Mouse (Mus musculus): ENCODE data around the gene Gm9970. TPM values are rescaled to one million over a fixed set of nuclear protein-coding genes. Genes with fewer than 3 reads are reported as not detected.
"Not testable (repeated sequence)": the region's sequence is repeated elsewhere in the genome, so short reads cannot be mapped to it uniquely, and the experiment has no call there.

Gm9970 gene
- polyA plus RNA-seq, 2 experiments: not detected

DNA sequence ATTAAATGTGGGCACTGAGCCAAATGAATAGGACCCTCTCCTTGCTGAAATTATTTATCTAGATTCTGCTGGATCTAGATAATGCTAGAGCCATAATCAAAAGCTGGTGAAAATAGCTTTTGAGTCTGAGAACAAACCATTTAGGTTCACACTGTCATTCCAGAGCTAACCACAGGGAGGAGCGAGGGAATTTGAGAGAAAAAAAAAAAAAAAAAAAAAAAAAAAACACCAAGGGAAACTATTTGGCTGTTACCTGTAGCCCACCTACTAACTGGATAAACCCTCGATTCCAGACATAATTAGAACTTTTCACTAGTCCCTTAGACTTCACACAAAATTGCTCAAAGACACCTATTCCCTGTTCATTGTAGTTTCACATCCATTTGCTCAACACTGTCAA lies 22.0 kb downstream of the Gm9970 start:
- Histone ChIP-seq H3K4me1 (ENCODE audit: control insufficient read depth, insufficient read depth, low read length) (peaks cover 8% of the 10 kb centered on the region; the same call in 1 of the 2 replicates), H3K36me3 (ENCODE audit: control insufficient read depth, insufficient read depth, low read length) (0 out of 2 replicates have a peak, but pooled peaks cover 2% of the 10 kb centered on the region), H3K27me3 (ENCODE audit: control insufficient read depth, insufficient read depth, low read length) (no peaks in the 10 kb centered on the region), H3K9me3 (ENCODE audit: control insufficient read depth, low read length) (no peaks in the 10 kb centered on the region), H3K4me3 (replicated peaks; ENCODE audit: low read length) (peak overlapping the region; percentile 96), H3K4me2 (replicated peaks; ENCODE audit: low read depth, low read length, severe bottlenecking) (peak overlapping the region; percentile 79), H3K27ac (replicated peaks; ENCODE audit: low read depth, low read length) (no peak overlapping the region), H3K9ac (ENCODE audit: low read depth, low read length, severe bottlenecking) (no peak overlapping the region)
- WGBS: 2% methylated on average over 2 of the region's 2 CpGs
- DNase-seq (ENCODE audit: low spot score) (peak; percentile 20), ATAC-seq (ENCODE audit: low FRiP score, low read depth) (no peak)
- no peak for TF ChIP-seq POLR2A (IDR thresholded peaks at IDR 0.05; ENCODE audit: borderline replicate concordance, extremely low read depth, insufficient read depth, insufficient read length)

DNA sequence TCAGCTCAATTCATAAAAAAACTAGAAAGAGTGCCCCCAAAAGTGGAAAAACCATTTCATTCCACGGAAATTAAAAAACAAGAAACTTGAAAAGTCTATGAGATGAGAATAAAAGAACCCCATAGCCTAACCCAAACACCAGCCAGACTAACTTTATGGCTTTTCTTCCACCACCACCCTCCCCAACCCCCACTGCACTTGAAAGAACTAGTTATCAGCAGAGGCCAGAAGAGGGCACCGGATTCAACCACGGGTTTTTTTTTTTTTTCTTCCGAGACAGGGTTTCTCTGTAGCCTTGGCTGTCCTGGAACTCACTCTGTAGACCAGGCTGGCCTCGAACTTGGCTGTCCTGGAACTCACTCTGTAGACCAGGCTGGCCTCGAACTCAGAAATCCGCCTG lies 22.7 kb downstream of the Gm9970 start:
- no peak for ATAC-seq (ENCODE audit: low FRiP score, low read depth)

DNA sequence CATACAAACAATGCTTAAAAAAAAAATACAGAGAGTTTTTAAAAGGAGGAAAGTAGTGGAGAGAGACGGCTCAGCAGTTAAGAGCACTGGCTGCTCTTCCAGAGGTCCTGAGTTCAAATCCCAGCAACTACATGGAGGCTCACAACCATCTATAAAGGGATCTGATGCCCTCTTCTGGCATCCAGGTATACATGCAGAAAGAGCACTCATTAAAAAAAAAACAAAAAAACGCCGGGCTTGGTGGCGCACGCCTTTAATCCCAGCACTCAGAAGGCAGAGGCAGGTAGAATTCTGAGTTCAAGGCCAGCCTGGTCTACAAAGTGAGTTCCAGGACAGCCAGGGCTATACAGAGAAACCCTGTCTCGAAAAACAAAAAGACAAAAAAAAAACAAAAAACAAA lies 24.5 kb downstream of the Gm9970 start:
- DNase-seq (ENCODE audit: low spot score); H3K36me3 ChIP-seq (ENCODE audit: control insufficient read depth, insufficient read depth, low read length); H3K27ac ChIP-seq (replicated peaks; ENCODE audit: low read depth, low read length); H3K9me3 ChIP-seq (ENCODE audit: control insufficient read depth, low read length); ATAC-seq (ENCODE audit: low FRiP score, low read depth); H3K4me1 ChIP-seq (ENCODE audit: control insufficient read depth, insufficient read depth, low read length); H3K4me2 ChIP-seq (replicated peaks; ENCODE audit: low read depth, low read length, severe bottlenecking); H3K27me3 ChIP-seq (ENCODE audit: control insufficient read depth, insufficient read depth, low read length); H3K4me3 ChIP-seq (replicated peaks; ENCODE audit: low read length); H3K9ac ChIP-seq (ENCODE audit: low read depth, low read length, severe bottlenecking): not testable (repeated sequence)
- WGBS: 86% methylated on average over 6 of the region's 6 CpGs

More for the DNA sequence above, 22.7 kb downstream of the Gm9970 start:
- 67% methylated on average over 7 of the region's 7 CpGs for whole genome bisulfite sequencing
- no peak for TF ChIP-seq POLR2A (IDR thresholded peaks at IDR 0.05; ENCODE audit: borderline replicate concordance, extremely low read depth, insufficient read depth, insufficient read length)
- H3K27ac ChIP-seq (replicated peaks; ENCODE audit: low read depth, low read length): no peak overlapping the region
- H3K27me3 ChIP-seq (ENCODE audit: control insufficient read depth, insufficient read depth, low read length): no peaks in the 10 kb centered on the region
- H3K4me2 ChIP-seq (replicated peaks; ENCODE audit: low read depth, low read length, severe bottlenecking): no peak overlapping the region
- no peaks in the 10 kb centered on the region for H3K9me3 ChIP-seq (ENCODE audit: control insufficient read depth, low read length)
- DNase-seq (ENCODE audit: low spot score): no peak
- peaks cover 8% of the 10 kb centered on the region; the same call in 1 of the 2 replicates for H3K4me1 ChIP-seq (ENCODE audit: control insufficient read depth, insufficient read depth, low read length)
- no peak overlapping the region for H3K9ac ChIP-seq (ENCODE audit: low read depth, low read length, severe bottlenecking)
- no peak overlapping the region for H3K4me3 ChIP-seq (replicated peaks; ENCODE audit: low read length)
- H3K36me3 ChIP-seq (ENCODE audit: control insufficient read depth, insufficient read depth, low read length): 0 out of 2 replicates have a peak, but pooled peaks cover 2% of the 10 kb centered on the region

DNA sequence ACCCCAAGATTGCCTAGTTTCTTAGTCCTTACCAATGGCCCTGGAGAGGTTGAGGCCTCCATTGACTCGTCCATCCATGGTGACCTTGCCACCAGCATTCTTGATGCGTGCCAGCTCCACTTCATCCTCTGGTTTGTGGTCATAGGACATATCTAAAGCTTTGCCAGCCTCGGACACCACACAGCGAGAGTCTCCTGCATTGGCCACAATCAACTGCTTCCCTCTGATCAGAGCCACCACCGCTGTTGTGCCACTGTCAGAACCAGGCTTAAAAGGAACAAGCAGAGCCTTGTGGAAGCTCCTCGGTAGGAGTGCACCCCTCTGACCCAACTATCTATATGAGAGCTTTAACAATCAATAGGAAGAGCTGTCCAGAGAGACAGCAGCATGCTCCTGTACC lies 36.6 kb downstream of the Gm9970 start:
- Histone ChIP-seq H3K4me2 (replicated peaks; ENCODE audit: low read depth, low read length, severe bottlenecking) (no peak overlapping the region), H3K36me3 (ENCODE audit: control insufficient read depth, insufficient read depth, low read length) (peaks cover 69% of the 10 kb centered on the region), H3K4me3 (replicated peaks; ENCODE audit: low read length) (no peak overlapping the region), H3K9me3 (ENCODE audit: control insufficient read depth, low read length) (peaks cover 4% of the 10 kb centered on the region), H3K27me3 (ENCODE audit: control insufficient read depth, insufficient read depth, low read length) (no peaks in the 10 kb centered on the region), H3K4me1 (ENCODE audit: control insufficient read depth, insufficient read depth, low read length) (peaks cover 9% of the 10 kb centered on the region), H3K27ac (replicated peaks; ENCODE audit: low read depth, low read length) (no peak overlapping the region), H3K9ac (ENCODE audit: low read depth, low read length, severe bottlenecking) (no peak overlapping the region)
- DNase-seq (ENCODE audit: low spot score) (no peak), ATAC-seq (ENCODE audit: low FRiP score, low read depth) (no peak)
- 90% methylated on average over 6 of the region's 6 CpGs for WGBS
- TF ChIP-seq POLR2A (IDR thresholded peaks at IDR 0.05; ENCODE audit: borderline replicate concordance, extremely low read depth, insufficient read depth, insufficient read length): no peak

DNA sequence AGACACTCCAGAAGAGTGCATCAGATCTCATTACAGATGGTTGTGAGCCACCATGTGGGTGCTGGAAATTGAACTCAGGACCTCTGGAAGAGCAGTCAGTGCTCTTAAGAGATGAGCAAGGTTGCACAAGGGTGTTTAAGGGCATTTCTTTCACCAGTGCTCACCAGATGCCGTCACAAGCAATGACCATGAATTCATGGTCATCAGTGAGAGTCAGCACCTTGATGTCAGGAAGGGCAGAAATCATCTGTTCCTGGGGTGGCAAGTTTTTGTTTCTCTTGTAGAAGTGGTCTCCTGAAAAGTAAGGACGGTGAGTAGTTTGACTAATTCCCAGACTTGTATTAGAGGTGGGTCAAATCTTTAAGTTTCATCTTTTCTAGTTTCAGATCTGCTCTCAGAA lies 37.2 kb downstream of the Gm9970 start:
- no peak overlapping the region for H3K9ac ChIP-seq (ENCODE audit: low read depth, low read length, severe bottlenecking)
- 88% methylated on average over 2 of the region's 2 CpGs for WGBS
- no peak overlapping the region for H3K4me2 ChIP-seq (replicated peaks; ENCODE audit: low read depth, low read length, severe bottlenecking)
- no peaks in the 10 kb centered on the region for H3K27me3 ChIP-seq (ENCODE audit: control insufficient read depth, insufficient read depth, low read length)
- H3K36me3 ChIP-seq (ENCODE audit: control insufficient read depth, insufficient read depth, low read length): peaks cover 74% of the 10 kb centered on the region
- ATAC-seq (ENCODE audit: low FRiP score, low read depth): no peak
- H3K4me3 ChIP-seq (replicated peaks; ENCODE audit: low read length): no peak overlapping the region
- no peak for TF ChIP-seq POLR2A (IDR thresholded peaks at IDR 0.05; ENCODE audit: borderline replicate concordance, extremely low read depth, insufficient read depth, insufficient read length)
- peaks cover 4% of the 10 kb centered on the region for H3K9me3 ChIP-seq (ENCODE audit: control insufficient read depth, low read length)
- no peak overlapping the region for H3K27ac ChIP-seq (replicated peaks; ENCODE audit: low read depth, low read length)
- peaks cover 9% of the 10 kb centered on the region for H3K4me1 ChIP-seq (ENCODE audit: control insufficient read depth, insufficient read depth, low read length)
- no peak for DNase-seq (ENCODE audit: low spot score)

GRCm38 (mm10) chr5:31202933-31203332 lies 38.1 kb downstream of the Gm9970 start:
- H3K9me3 ChIP-seq (ENCODE audit: control insufficient read depth, low read length): peaks cover 4% of the 10 kb centered on the region
- no peak for TF ChIP-seq POLR2A (IDR thresholded peaks at IDR 0.05; ENCODE audit: borderline replicate concordance, extremely low read depth, insufficient read depth, insufficient read length)
- H3K27me3 ChIP-seq (ENCODE audit: control insufficient read depth, insufficient read depth, low read length): no peaks in the 10 kb centered on the region
- peak overlapping the region; percentile 62 for H3K4me2 ChIP-seq (replicated peaks; ENCODE audit: low read depth, low read length, severe bottlenecking)
- peaks cover 9% of the 10 kb centered on the region for H3K4me1 ChIP-seq (ENCODE audit: control insufficient read depth, insufficient read depth, low read length)
- peak overlapping the region; percentile 73 for H3K4me3 ChIP-seq (replicated peaks; ENCODE audit: low read length)
- DNase-seq (ENCODE audit: low spot score): no peak
- peak overlapping the region; percentile 67; the same call in 1 of the 2 replicates for H3K27ac ChIP-seq (replicated peaks; ENCODE audit: low read depth, low read length)
- H3K9ac ChIP-seq (ENCODE audit: low read depth, low read length, severe bottlenecking): peak overlapping the region; percentile 77
- H3K36me3 ChIP-seq (ENCODE audit: control insufficient read depth, insufficient read depth, low read length): peaks cover 79% of the 10 kb centered on the region
- WGBS: 92% methylated on average over 7 of the region's 7 CpGs
- no peak for ATAC-seq (ENCODE audit: low FRiP score, low read depth)
